Mouse (Mus musculus): ENCODE measurements around the gene Mafg. TPM values are rescaled to one million over a fixed set of nuclear protein-coding genes. Genes with fewer than 3 reads are reported as not detected.

Gene Mafg
- total RNA-seq, 2 experiments from 2014 or later: 76.5 to 103 TPM

DNA sequence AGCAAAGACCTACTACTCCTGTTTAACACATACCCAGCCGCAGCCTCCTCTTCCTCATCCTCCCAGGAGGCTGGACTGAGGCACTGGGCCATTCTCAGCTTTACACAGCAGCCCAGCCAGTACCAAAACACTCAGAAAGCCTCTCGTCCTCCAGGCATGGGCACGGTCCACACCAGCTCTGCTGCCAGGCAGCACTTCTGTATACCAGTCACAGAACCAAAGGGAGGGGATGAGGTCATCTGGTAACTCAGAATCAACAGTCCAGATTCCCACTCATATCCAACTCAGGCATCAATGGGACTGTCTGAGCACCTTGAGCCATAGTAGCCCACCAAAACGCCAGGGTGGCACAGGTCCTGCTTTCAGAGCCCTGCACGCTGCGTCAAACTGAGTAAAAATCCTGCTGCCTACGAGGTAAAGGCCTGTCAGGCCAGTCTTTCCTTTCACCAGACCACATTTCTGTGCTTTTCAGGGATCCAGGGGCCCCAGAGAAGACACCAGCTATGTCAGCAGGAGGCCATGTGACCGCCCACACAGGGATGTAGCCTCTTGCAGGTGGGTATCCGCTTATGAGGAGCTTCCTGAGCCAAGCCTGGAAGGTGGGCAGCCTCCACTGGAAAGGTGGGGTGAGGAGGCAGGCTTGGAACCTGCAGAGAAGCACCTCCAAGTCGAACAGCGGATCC lies 6.5 kb downstream of the Mafg start:
- intact Hi-C loops (cut with DNase I): no loop called here
- no peak for DNase-seq (ENCODE audit: low spot score in 2 of 2)

- DNase-seq (ENCODE audit: low spot score in 2 of 2): no peak
- intact Hi-C loops (cut with DNase I): loop anchor here (2.0 kb wide), 1 partner anchor 88 kb away; the partner anchor contains the start of genes Cenpx and Lrrc45
These were observed 8.1 kb downstream of the Mafg start, which contains the start of gene Sirt7 for GRCm38 (mm10) chr11:120625152-120625775. TSS of gene Sirt7 (minus strand) at chr11:120625240.

DNA sequence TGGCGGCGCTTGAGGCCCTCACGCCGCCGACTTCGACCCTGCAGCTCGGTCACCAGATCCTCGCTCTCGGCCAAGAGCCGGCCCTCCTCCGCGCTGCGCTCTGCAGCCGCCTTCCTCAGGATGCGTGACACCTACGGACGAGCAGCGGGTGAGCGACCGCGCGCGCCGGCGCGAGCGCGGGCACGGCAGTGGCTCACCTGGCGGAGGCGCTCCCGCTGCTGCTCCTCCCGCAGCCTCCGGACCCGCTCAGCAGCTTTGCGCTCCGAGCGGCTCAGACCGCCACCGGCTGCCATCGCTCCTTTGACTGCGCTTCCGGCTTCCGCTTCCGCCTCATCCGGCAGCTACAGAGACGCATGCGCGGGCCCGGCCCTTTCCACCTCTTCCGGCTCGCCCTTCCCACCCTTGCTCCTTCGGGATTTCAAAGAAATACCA lies 8.7 kb downstream of the Mafg start:
- DNase-seq (ENCODE audit: low spot score in 2 of 2): peak; percentile 86 to 89
- intact Hi-C loops (cut with DNase I): loop anchor here (2.0 kb wide), 1 partner anchor 88 kb away; the partner anchor contains the start of genes Cenpx and Lrrc45

- intact Hi-C loops (cut with DNase I): loop anchor here (2.0 kb wide), 1 partner anchor 89 kb away; the partner anchor contains the start of genes Cenpx and Lrrc45
- DNase-seq (ENCODE audit: low spot score in 2 of 2): peak in 1 of 2 experiments; percentile 56
These were observed 9.3 kb downstream of the Mafg start for GRCm38 (mm10) chr11:120623961-120624679.

DNA sequence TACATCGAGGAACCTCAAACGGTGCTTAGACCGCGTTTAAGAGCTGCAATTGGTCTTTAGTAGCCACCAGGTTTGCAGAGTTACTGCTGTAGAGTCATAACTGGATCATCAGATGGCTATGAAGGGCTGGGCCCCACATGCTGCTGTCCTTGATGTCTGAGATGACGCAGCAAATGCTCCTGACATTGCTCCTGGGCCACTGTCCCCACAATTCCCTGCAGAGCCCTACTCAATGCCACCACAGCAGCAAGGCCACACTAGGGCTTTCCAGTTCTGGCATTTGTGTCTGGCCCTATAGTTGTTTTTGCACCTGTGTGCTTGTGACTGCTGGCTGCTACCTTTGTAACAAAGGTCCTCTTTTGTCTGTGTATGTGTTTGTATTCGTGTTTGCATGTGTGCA lies 10.6 kb downstream of the Mafg start:
- intact Hi-C loops (cut with DNase I): no loop called here
- DNase-seq (ENCODE audit: low spot score in 2 of 2): no peak

- intact Hi-C loops (cut with DNase I): no loop called here
- DNase-seq (ENCODE audit: low spot score in 2 of 2): no peak
These were observed 13.2 kb downstream of the Mafg start for GRCm38 (mm10) chr11:120620195-120620594.

DNA sequence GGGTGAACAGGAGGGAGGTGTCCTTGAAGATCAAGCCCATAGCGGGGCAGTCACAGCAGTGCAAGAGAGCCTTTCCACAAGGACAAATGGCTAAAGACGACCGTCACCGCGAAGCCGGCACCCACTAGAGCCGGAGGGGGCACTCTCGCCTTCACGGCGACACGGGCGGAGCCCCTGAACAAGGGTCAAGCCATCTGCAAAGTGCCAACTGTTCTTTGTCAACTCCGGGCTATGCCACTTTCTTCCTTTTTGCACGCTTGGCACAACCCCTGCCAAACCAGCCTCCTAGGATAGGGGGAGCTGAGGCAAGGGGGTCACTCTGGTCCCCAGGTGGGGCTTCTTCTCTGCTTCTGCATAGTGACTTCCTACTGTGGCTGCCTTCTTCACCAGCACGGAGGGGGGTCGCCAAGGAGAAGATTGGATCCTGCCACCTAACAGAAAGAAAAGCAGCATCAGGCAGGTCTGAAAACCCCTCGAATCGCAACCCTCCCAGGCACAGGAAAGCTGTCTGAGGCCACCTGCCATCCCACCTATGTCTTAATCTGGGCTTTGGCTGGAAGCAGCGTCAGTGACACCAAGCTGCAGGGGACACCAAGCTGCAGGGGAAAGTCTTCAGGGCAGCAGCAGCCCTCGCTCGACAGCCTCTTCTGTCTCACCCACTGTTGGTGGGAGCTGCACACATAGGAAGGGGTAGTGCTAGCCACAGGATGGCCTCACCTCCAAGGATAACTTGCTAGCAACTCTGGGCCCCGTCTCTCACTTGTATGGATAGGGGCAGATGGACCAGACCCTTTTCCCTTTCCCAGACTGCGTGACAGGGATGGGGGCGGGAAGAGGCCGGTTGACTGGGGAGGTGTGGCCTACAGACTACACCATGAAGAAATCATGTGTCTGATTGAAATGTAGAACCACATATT lies 14.5 kb downstream of the Mafg start:
- DNase-seq (ENCODE audit: low spot score in 2 of 2): no peak
- intact Hi-C loops (cut with DNase I): no loop called here

- DNase-seq (ENCODE audit: low spot score in 2 of 2): peak; percentile 89 to 92
- intact Hi-C loops (cut with DNase I): no loop called here
These were observed 15.8 kb downstream of the Mafg start, which contains the start of gene Pcyt2 for GRCm38 (mm10) chr11:120617519-120618112. TSS of gene Pcyt2 (minus strand) at chr11:120617936.

DNA sequence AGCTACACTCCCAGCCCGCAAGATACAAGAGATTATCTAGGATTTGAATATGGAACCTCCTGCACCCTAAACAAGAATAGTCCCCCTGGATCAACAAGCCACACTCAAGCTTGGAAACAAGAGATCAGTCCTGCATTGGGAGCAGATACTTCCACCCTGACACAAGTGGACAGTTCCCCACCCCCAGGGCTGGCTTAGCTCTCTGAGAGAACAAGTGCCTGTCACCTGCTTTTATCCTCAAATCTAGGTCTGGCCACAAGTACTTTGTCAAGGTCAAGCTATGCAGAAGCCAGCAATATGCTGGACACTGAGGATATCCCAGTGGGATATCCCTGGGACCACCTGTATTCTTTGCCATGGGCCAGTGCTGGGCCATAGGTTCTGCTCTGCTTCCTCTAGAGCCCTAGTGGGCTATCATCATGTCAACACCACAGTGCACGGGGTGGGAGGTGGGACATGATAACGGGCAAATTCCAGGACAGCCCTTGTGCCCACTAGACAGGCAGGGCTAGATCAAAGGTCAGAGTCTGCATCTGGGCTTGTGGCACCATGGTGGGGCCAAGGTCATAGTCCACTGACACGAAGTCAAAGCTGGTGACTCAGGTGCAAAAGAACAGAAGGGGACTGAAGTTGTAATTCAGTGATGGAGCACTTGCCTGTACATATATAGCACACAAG lies 16.6 kb downstream of the Mafg start:
- intact Hi-C loops (cut with DNase I): no loop called here
- no peak for DNase-seq (ENCODE audit: low spot score in 2 of 2)

DNA sequence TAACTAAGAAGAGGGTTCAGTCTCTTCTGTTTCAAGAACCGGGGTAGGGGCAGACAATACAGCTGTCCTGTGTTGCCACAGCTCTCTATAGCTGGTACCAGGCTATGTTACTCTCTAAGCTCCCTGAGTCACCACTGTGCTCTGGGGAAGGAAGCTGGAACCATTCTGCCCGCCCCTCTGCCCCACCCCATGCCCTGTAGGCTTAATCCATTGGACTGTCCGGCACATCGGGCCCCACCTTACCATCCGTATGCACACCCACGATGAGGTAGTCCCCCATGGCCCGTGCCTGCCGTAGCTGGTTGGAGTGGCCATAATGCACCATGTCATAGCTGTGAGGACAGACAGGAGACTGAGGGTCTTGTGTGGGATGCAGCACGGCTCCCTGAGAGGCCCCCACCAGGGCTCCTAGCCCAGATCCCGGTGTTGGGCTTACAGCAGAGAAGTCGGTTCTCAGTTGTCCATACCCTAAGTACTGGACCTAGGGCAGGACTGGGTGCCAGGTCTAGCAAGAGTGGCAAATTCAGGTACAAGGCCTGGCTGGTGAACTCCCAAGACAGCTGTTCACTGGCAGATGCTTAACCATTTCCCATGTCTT lies 17.7 kb downstream of the Mafg start:
- no peak for DNase-seq (ENCODE audit: low spot score in 2 of 2)
- intact Hi-C loops (cut with DNase I): no loop called here

DNA sequence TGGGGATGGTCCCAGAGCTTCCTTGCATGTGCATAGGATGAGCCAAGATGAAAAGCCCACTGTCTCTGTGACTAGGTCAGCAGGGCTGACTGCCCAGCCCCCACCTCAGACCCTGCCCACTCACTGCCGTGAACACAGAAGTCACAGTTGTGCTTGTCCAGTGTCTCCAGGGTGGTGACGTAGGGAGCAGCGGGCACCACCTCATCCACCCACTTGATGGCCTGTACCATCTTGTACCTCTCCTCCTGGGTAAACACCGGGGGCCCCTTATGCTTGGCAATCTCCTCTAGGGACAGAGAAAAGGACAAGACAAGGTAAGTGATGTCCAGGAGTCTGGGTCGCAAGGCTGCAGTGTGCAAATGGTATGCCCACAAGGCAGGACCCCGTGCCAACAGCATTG lies 18.2 kb downstream of the Mafg start:
- no peak for DNase-seq (ENCODE audit: low spot score in 2 of 2)
- intact Hi-C loops (cut with DNase I): no loop called here

DNA sequence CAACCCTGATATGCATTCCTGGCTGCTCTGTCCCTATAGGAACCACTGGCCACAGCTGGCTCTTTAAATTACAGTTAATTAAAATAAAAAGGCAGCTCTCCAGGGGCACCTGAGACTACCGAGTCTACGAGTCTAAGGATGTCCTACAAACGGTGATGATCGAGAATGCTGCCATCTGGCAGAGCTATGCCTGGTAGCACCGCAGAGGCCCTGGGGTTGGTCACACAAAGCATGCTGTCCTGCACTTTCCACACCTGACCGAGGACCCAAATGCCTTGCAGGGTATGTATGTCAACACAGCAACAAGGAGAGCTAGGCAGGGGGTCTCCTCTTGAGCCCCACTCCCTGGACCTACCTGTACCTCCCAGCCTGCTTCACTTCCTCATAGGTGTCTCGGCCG lies 19.4 kb downstream of the Mafg start:
- intact Hi-C loops (cut with DNase I): no loop called here
- DNase-seq (ENCODE audit: low spot score in 2 of 2): no peak

- intact Hi-C loops (cut with DNase I): no loop called here
- DNase-seq (ENCODE audit: low spot score in 2 of 2): no peak
These were observed 19.9 kb downstream of the Mafg start for GRCm38 (mm10) chr11:120613481-120613972.

GRCm38 (mm10) chr11:120612763-120613162 lies 20.6 kb downstream of the Mafg start:
- intact Hi-C loops (cut with DNase I): no loop called here

DNA sequence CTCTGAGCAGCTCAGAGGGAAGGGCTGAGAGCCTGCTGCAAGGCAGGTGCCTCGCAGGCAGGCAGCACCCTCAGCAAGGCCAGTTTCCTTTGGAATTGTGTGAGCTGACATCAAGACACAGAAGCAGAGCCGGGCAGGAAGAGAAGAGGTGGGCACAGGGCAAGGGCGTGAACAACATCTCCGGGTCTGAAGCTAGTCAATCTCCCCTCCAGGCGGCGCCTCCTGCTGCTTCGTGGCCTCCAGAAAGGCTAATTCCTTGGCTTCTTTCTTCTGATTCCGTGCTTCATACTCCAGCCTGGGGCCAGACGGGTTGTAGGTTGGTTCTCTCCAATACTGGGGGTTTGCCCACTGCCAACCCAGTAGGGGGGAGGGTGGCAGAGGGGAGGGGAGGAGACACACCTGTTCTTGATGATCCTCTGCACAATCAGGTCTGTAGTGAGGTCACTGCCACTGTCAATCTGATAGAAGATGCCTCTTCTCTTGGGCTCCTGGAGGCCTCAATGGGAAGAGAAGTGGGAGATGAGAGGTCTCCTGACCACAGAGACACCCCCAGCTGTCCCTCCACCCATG lies 22.8 kb downstream of the Mafg start:
- intact Hi-C loops (cut with DNase I): no loop called here
- no peak for DNase-seq (ENCODE audit: low spot score in 2 of 2)

More at GRCm38 (mm10) chr11:120612763-120613162, 20.6 kb downstream of the Mafg start:
- DNase-seq (ENCODE audit: low spot score in 2 of 2): no peak

DNA sequence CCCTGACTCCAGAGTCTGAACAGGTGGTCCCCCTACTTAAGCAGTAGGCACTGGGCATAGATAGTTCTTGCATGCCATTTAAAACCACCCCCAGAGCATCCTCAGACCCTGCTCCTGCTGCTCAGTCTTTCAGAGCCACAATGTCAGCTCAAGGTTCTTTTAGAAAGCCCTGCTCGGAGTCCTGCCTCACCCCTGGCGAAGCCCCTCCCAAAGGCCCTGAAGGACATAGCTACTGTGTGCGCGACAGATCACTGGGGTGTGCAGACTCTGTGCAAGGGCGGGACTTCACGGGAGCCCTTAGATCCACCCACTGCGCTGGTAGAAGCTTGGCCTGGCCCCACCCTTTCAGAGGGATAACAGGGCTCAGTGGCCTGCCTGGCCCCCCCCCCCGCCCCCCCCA lies 24.1 kb downstream of the Mafg start:
- intact Hi-C loops (cut with DNase I): no loop called here
- no peak for DNase-seq (ENCODE audit: low spot score in 2 of 2)

DNA sequence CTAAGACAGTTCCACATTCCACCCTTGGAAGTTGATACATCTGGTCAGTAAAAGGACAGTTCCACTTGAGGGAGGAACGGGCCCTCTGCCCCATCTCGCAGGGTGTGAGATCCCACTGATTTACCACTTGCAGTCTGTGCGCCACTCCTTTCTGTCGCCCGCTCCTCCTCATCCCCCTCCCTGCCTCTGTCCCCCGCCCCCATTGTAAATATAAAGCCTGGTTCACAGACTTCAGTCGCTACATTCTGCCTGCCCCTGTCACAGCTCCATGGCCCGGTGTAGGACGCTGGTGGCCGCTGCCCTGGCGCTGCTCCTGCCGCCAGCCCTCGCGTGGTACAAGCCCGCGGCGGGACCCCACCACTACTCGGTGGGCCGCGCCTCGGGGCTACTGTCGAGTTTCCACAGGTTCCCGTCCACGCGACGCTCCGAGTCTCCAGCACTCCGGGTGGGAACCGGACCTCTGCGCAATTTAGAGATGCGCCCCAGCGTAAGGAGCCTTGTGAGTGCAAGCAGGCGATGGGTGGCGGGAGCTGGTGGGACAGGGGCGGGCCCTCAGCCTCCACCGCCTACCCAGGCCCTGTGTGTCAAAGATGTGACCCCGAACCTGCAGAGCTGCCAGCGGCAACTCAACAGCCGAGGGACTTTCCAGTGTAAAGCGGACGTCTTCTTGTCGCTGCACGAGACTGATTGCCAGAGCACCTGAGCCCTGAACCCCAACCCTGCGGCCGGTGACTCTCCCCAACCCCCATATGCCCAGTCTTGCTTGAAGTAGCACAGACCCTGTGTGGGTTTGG lies 25.0 kb downstream of the Mafg start, which contains the start of gene Npb:
Gene Npb (plus strand): TSS at position 237 of the 794 bp plus-strand sequence.
- intact Hi-C loops (cut with DNase I): no loop called here

More for the DNA sequence above, 25.0 kb downstream of the Mafg start, which contains the start of gene Npb:
- DNase-seq (ENCODE audit: low spot score in 2 of 2): no peak
